Mouse (Mus musculus) bone marrow, adult 2 months (tissue): Measurements from ENCODE around the gene Zcchc24.

Experiments used
- CTCF ChIP-seq: fragments of 200-500 bp; IDR thresholded peaks from 2 replicates; pipeline ENCODE4 v1.5.1; 2011; ENCODE audit warnings: low read length, control low read depth; ENCODE audit not compliant: control insufficient read depth, insufficient read depth
- POLR2A ChIP-seq: fragments of 200-500 bp; IDR thresholded peaks from 2 replicates; pipeline ENCODE4 v1.6.1; 2011; ENCODE audit warnings: low read depth, mild to moderate bottlenecking, control low read depth, low read length, borderline replicate concordance; ENCODE audit not compliant: control insufficient read depth

- TF ChIP-seq CTCF (no peak), POLR2A (no peak)
Observed at GRCm38 (mm10) chr14:25786959-25787358, 18.1 kb upstream of the Zcchc24 start.
